7 mouse cellular contexts compared by ENCODE assay signal in the genomic region with DNA sequence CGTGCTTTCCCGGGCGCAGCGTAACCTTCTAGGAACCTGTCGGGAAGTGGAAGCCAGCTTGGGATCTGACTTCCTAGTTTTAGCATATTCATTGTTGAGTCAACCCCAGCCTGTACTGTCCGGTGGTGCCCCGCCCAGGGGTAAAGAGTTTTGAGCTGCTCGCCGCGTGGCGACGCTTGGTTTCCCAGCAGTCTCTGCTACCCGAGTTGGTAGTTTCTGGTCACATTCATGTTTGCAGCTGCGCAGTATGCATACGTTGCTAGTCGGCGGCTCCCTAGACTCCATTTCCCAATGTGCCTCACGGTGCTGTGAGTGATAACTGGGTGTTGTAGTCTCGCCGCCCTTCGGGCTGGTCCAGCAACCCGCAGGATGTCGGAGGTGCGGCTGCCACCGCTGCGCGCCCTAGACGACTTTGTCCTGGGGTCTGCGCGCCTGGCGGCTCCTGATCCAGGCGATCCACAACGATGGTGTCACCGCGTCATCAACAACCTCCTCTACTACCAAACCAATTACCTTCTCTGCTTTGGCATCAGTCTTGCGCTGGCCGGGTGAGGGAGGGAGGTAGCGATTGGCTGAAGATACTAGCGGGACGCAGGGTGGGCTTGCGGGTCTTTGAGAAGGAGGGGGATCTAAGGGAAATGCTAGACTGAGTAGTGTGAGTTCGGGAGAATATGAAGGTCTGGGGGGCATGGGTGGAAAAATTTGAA. TPM values are rescaled to one million over a fixed set of nuclear protein-coding genes. Genes with fewer than 3 reads are reported as not detected.
A peak's percentile ranks its signal among the peaks of the same experiment; 100 is the strongest.
DNase-seq lines count a peak whose midpoint lies in the region; ATAC-seq lines count a peak whose summit lies in the region.

A gene (plus strand): TSS at position 225 of the 707 bp plus-strand sequence.

- H3K4me3 ChIP-seq in limb, embryonic 10.5 days: peak within 1 kb of the TSS; percentile 57
- H3K4me3 ChIP-seq in midbrain, embryonic 13.5 days (replicated peaks): peak within 1 kb of the TSS; percentile 48

- peak within 1 kb of the TSS; percentile 82 for H3K27ac ChIP-seq in limb, embryonic 10.5 days
- peak within 1 kb of the TSS; percentile 72 for H3K27ac ChIP-seq in midbrain, embryonic 13.5 days

- peak; percentile 78 for DNase-seq in adrenal gland, postnatal 10 days
- DNase-seq in embryo, embryonic 9.5 days (ENCODE audit: extremely low spot score): peak; percentile 70
- DNase-seq in gonadal fat pad, adult 2 months (ENCODE audit: low read depth): no peak
- peak; percentile 86 for DNase-seq in kidney, adult 11 months
- DNase-seq in limb, embryonic 10.5 days (ENCODE audit: low spot score): peak; percentile 73
- peak; percentile 44 for DNase-seq in spleen, adult 12 weeks (ENCODE audit: low spot score)

- 14% methylated on average over 42 of the region's 42 CpGs for WGBS in limb, embryonic 10.5 days
- 25% methylated on average over 42 of the region's 42 CpGs for WGBS in midbrain, embryonic 13.5 days

- peak within 1 kb of the TSS; percentile 66 for H3K9ac ChIP-seq in midbrain, embryonic 13.5 days (replicated peaks)

- H3K4me2 ChIP-seq in midbrain, embryonic 13.5 days (replicated peaks): peak within 1 kb of the TSS; percentile 62

- 0 out of 2 replicates have a peak, but pooled peaks cover 2% of the 10 kb centered on the region for H3K9me3 ChIP-seq in limb, embryonic 10.5 days (replicated peaks)
- no peaks in the 10 kb centered on the region for H3K9me3 ChIP-seq in midbrain, embryonic 13.5 days

- peak; percentile 96 for ATAC-seq in midbrain, embryonic 13.5 days

- H3K27me3 ChIP-seq in limb, embryonic 10.5 days (ENCODE audit: low read depth, poor library complexity, severe bottlenecking): no peaks in the 10 kb centered on the region
- no peaks in the 10 kb centered on the region for H3K27me3 ChIP-seq in midbrain, embryonic 13.5 days

- H3K4me1 ChIP-seq in limb, embryonic 10.5 days: 0 out of 2 replicates have a peak, but pooled peaks cover 5% of the 10 kb centered on the region
- H3K4me1 ChIP-seq in midbrain, embryonic 13.5 days (replicated peaks): peaks cover 13% of the 10 kb centered on the region

- peaks cover 39% of the 10 kb centered on the region for H3K36me3 ChIP-seq in limb, embryonic 10.5 days
- peaks cover 28% of the 10 kb centered on the region for H3K36me3 ChIP-seq in midbrain, embryonic 13.5 days

RNA-seq across cellular contexts. Expression of the gene that starts here (rescaled TPM):
- total RNA-seq in adrenal gland, postnatal 10 days (2021): 10 to 100 TPM; 12.3 to 13.9 TPM
- polyA plus RNA-seq in gonadal fat pad, adult 2 months (2012; rRNA removed): 20.9 TPM in 2 replicates
- 74.0 and 79.0 TPM in 2 replicates for polyA plus RNA-seq in limb, embryonic 10.5 days (2016; fragmentation: Nextera tagmentation; extraction: Ambion mirVana)
- polyA plus RNA-seq in midbrain, embryonic 13.5 days (2015; fragmentation: Nextera tagmentation; extraction: Ambion mirVana): 110 and 111 TPM in 2 replicates
